Mouse (Mus musculus) erythroblast, embryonic 14.5 days (primary cell): ENCODE data around the gene Dcps.

Experiments used
- GATA1 ChIP-seq: IDR thresholded peaks from 2 replicates; pipeline ENCODE4 v1.6.1; 2012; ENCODE audit warnings: low read length, inconsistent platforms, mixed read lengths
- TAL1 ChIP-seq: IDR thresholded peaks from 3 replicates; pipeline ENCODE4 v1.6.1; 2012; ENCODE audit warnings: low read length, inconsistent platforms, mixed read lengths

DNA sequence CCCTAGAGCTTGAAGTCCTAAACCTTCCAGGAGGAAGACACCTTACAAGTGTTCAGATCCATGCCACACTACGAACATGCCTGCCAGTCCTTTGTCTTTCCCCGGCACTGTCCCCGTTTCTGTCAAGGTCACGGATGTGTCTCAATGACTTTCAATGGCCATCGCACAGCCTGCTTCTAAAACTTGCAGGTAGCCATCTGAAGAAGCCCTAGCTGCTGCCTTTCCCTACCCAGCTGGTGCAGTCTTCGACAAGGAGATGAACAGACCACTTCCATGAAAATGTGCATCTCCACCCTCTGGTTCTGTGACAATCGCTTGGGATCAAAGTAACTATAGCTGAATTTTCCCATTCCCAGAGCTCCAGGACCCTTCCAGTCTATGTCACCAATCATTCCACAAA, 64.4 kb downstream of the Dcps start:
- TF ChIP-seq GATA1 (no peak), TAL1 (no peak)
